Mouse (Mus musculus) hindbrain, embryonic 14.5 days (tissue): Measurements from ENCODE around the gene 1700016D06Rik. TPM values are rescaled to one million over a fixed set of nuclear protein-coding genes. Genes with fewer than 3 reads are reported as not detected.
A peak's percentile ranks its signal among the peaks of the same experiment; 100 is the strongest.

Source experiments
- ATAC-seq: fragments of 200-750 bp; cut with Nextera tagmentation; 2 replicates; pipeline ENCODE4 v1.8.0; 2017; ENCODE audit warnings: moderate number of reproducible peaks, mild to moderate bottlenecking, moderate TSS enrichment, moderate library complexity; ENCODE audit not compliant: low FRiP score
- DNase-seq: peaks from one replicate; pipeline ENCODE4 v3.0.0-alpha.2; 2015; ENCODE audit warnings: low spot score
- H3K27ac ChIP-seq: fragments of 300-500 bp; sonication (generic); 2 replicates; pipeline ENCODE4 v1.5.1; 2014; ENCODE audit warnings: mild to moderate bottlenecking, moderate library complexity
- H3K27me3 ChIP-seq: fragments of 300-500 bp; sonication (generic); 2 replicates; pipeline ENCODE4 v1.6.1; 2014; ENCODE audit warnings: mild to moderate bottlenecking, low read length, mixed read lengths; ENCODE audit not compliant: control insufficient read depth, insufficient read depth
- H3K36me3 ChIP-seq: fragments of 300-500 bp; sonication (generic); replicated peaks from 2 replicates; pipeline ENCODE4 v1.6.1; 2014; ENCODE audit not compliant: control insufficient read depth, insufficient read depth
- H3K4me1 ChIP-seq: fragments of 300-500 bp; sonication (generic); replicated peaks from 2 replicates; pipeline ENCODE4 v1.6.1; 2014; ENCODE audit warnings: antibody characterized with exemption, low read length, mixed read lengths; ENCODE audit not compliant: control insufficient read depth, insufficient read depth
- H3K4me2 ChIP-seq: fragments of 300-500 bp; sonication (generic); replicated peaks from 2 replicates; pipeline ENCODE4 v1.6.1; 2014; ENCODE audit warnings: mild to moderate bottlenecking, moderate library complexity
- H3K4me3 ChIP-seq: fragments of 300-500 bp; sonication (generic); replicated peaks from 2 replicates; pipeline ENCODE4 v1.5.1; 2014; ENCODE audit warnings: mild to moderate bottlenecking, low read length
- H3K9ac ChIP-seq: fragments of 300-500 bp; sonication (generic); 2 replicates; pipeline ENCODE4 v1.6.1; 2014
- H3K9me3 ChIP-seq: fragments of 300-500 bp; sonication (generic); 2 replicates; pipeline ENCODE4 v1.6.1; 2016; ENCODE audit warnings: low read length; ENCODE audit not compliant: control insufficient read depth
- WGBS: fragments of 180-500 bp; shearing (Covaris S2); extraction: QIAGEN DNeasy Blood & Tissue Kit; methylation state at CpG from one replicate; pipeline ENCODE4 v1.1.7; 2014; 5-methylcytosine and 5-hydroxymethylcytosine counted together
- polyA plus RNA-seq: library from polyadenylated mRNA; unstranded; fragments of >200 nt; fragmentation: Nextera tagmentation; extraction: Ambion mirVana; gene quantifications from 2 replicates; pipeline ENCODE4 v1.2.1, GENCODE M21; 2014

1700016D06Rik gene
- polyA plus RNA-seq, 1 experiment from 2014 or later, result not detected

GRCm38 (mm10) chr8:11643123-11643522 is 57.7 kb downstream of the 1700016D06Rik start:
- Histone ChIP-seq H3K36me3 (no peaks in the 10 kb centered on the region), H3K27ac (no peak overlapping the region), H3K4me2 (no peak overlapping the region), H3K4me3 (no peak overlapping the region), H3K9me3 (0 out of 2 replicates have a peak, but pooled peaks cover 4% of the 10 kb centered on the region), H3K27me3 (no peaks in the 10 kb centered on the region), H3K4me1 (no peaks in the 10 kb centered on the region), H3K9ac (no peak overlapping the region)
- DNase-seq (no peak), ATAC-seq (no peak)
- 80% methylated on average over 2 of the region's 2 CpGs for WGBS

GRCm38 (mm10) chr8:11640606-11641005 is 60.3 kb downstream of the 1700016D06Rik start:
- no peak overlapping the region for H3K4me3 ChIP-seq
- no peaks in the 10 kb centered on the region for H3K27me3 ChIP-seq
- 0 out of 2 replicates have a peak, but pooled peaks cover 4% of the 10 kb centered on the region for H3K9me3 ChIP-seq
- ATAC-seq (no peak), DNase-seq (no peak)
- no peaks in the 10 kb centered on the region for H3K36me3 ChIP-seq
- H3K4me1 ChIP-seq, result peaks cover 9% of the 10 kb centered on the region; the same call in 1 of the 2 replicates
- H3K9ac ChIP-seq, result no peak overlapping the region
- H3K4me2 ChIP-seq, result no peak overlapping the region
- 69% methylated on average over 2 of the region's 2 CpGs for WGBS
- no peak overlapping the region for H3K27ac ChIP-seq

DNA sequence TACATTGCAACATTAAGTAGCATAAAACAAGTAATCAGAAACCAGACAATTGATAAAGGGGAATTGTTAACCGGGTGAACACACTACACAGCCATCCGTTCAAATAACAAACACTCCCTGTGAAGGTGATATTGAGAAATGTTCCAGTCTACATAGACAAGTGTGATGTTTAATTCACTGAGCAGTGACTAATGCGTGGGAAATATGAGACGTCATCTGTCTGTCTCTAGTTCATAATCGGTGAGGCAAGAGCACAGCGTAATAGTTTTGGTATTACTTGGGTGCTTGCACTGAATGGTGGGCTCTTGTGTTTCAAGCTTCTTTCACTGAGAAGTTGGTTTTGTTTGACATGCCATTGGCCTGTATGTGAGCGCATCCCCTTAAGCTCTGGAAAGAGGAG is 63.3 kb downstream of the 1700016D06Rik start:
- DNase-seq, result no peak
- ATAC-seq, result no peak
- no peak overlapping the region for H3K4me2 ChIP-seq
- H3K36me3 ChIP-seq, result peaks cover 1% of the 10 kb centered on the region; the same call in 1 of the 2 replicates
- H3K27ac ChIP-seq, result no peak overlapping the region
- H3K9me3 ChIP-seq, result 0 out of 2 replicates have a peak, but pooled peaks cover 4% of the 10 kb centered on the region
- no peaks in the 10 kb centered on the region for H3K27me3 ChIP-seq
- H3K9ac ChIP-seq, result no peak overlapping the region
- peaks cover 26% of the 10 kb centered on the region for H3K4me1 ChIP-seq
- H3K4me3 ChIP-seq, result no peak overlapping the region
- 94% methylated on average over 7 of the region's 7 CpGs for WGBS

GRCm38 (mm10) chr8:11636324-11637057 is 64.4 kb downstream of the 1700016D06Rik start:
- ATAC-seq, result peak; percentile 28
- H3K9ac ChIP-seq, result peak overlapping the region; percentile 97
- H3K27me3 ChIP-seq, result no peaks in the 10 kb centered on the region
- peak; percentile 60 for DNase-seq
- WGBS, result 4% methylated on average over 30 of the region's 30 CpGs
- H3K27ac ChIP-seq, result peak overlapping the region; percentile 99
- H3K9me3 ChIP-seq, result 0 out of 2 replicates have a peak, but pooled peaks cover 2% of the 10 kb centered on the region
- peak overlapping the region; percentile 100 for H3K4me3 ChIP-seq
- peaks cover 29% of the 10 kb centered on the region for H3K4me1 ChIP-seq
- peaks cover 12% of the 10 kb centered on the region for H3K36me3 ChIP-seq
- peak overlapping the region; percentile 62 for H3K4me2 ChIP-seq

DNA sequence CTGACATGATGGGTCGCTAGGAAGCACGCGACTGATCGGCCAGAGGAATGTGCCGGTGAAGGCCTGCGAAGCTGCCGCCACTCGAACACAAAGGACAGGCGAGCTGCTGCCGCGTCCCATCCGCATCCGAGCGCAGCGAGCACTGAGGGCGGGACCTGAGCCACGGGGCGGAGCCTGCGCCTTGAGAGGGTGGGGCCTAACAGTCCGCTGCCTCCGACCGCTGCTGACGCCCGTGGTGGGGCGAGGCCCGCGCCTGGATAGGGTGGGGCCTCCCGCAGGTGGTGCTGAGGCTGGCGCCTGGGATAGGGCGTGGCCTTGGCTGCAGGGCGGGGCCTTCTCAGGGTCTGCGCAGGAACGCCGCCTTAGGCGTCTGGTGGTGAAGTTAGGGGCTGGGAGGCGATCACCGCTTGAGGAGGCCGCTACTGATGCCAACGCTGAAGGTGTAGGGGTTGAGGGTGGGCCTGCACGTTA is 65.2 kb downstream of the 1700016D06Rik start, which contains the start of gene Ankrd10:
Gene Ankrd10, minus strand, starts transcription at position 147 of the 471 bp plus-strand sequence.
- Histone ChIP-seq H3K36me3 (peaks cover 20% of the 10 kb centered on the region), H3K4me1 (peaks cover 29% of the 10 kb centered on the region), H3K9ac (peak within 1 kb of the TSS; percentile 97), H3K4me2 (peak within 1 kb of the TSS; percentile 62), H3K4me3 (peak within 1 kb of the TSS; percentile 100), H3K9me3 (no peaks in the 10 kb centered on the region), H3K27me3 (no peaks in the 10 kb centered on the region), H3K27ac (peak within 1 kb of the TSS; percentile 99)
- WGBS, result 1% methylated on average over 40 of the region's 40 CpGs
- ATAC-seq, result peak; percentile 94
- peak; percentile 90 for DNase-seq

DNA sequence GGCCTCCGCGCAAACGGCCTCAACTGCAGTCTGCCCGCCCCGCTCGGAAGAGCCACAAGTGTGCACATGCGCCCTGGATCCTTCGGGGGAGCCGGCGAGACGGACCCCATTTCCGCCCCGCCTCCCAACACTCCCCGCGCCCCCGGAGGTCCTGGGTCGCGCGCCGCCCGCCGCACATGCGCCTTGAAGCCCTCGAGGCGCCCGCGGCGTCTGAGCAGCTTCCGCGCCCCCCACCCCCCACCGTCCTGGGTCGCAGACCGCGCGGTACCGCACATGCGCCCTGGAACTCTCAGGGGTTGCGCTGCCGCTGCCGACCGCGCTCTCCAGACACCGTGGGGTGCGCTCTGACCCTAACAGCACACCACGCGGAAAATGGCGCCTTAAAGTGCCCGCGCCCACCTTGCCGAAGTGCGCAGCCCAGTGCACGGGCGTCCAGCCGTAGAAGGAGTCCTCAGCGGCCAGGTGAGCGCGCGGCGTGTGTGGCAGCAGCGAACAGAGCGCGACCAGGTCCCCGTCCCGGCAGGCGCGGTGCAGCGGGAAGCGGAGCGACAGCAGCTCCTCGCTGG is 65.8 kb downstream of the 1700016D06Rik start:
- H3K4me3 ChIP-seq, result peak overlapping the region; percentile 100
- H3K27ac ChIP-seq, result peak overlapping the region; percentile 99
- under 1% methylated on average over 50 of the region's 70 CpGs for WGBS
- no peaks in the 10 kb centered on the region for H3K27me3 ChIP-seq
- H3K4me1 ChIP-seq, result peaks cover 29% of the 10 kb centered on the region
- peak overlapping the region; percentile 62 for H3K4me2 ChIP-seq
- peak overlapping the region; percentile 97 for H3K9ac ChIP-seq
- peak; percentile 95 for DNase-seq
- H3K36me3 ChIP-seq, result peaks cover 25% of the 10 kb centered on the region
- H3K9me3 ChIP-seq, result no peaks in the 10 kb centered on the region
- ATAC-seq, result peak; percentile 86

GRCm38 (mm10) chr8:11634331-11635011 is 66.4 kb downstream of the 1700016D06Rik start:
- H3K27ac ChIP-seq, result peak overlapping the region; percentile 99
- peak; percentile 2; the same call in 1 of the 2 replicates for ATAC-seq
- under 1% methylated on average over 39 of the region's 39 CpGs for WGBS
- no peak for DNase-seq
- H3K4me1 ChIP-seq, result peaks cover 29% of the 10 kb centered on the region
- H3K27me3 ChIP-seq, result no peaks in the 10 kb centered on the region
- peak overlapping the region; percentile 97 for H3K9ac ChIP-seq
- H3K9me3 ChIP-seq, result no peaks in the 10 kb centered on the region
- H3K36me3 ChIP-seq, result peaks cover 31% of the 10 kb centered on the region
- peak overlapping the region; percentile 62 for H3K4me2 ChIP-seq
- H3K4me3 ChIP-seq, result peak overlapping the region; percentile 100

- H3K4me2 ChIP-seq, result peak overlapping the region; percentile 62
- WGBS, result 69% methylated on average over 7 of the region's 7 CpGs
- peaks cover 29% of the 10 kb centered on the region for H3K4me1 ChIP-seq
- no peak overlapping the region for H3K27ac ChIP-seq
- ATAC-seq (no peak), DNase-seq (no peak)
- H3K9ac ChIP-seq, result peak overlapping the region; percentile 97; the same call in 1 of the 2 replicates
- H3K4me3 ChIP-seq, result peak overlapping the region; percentile 100
- peaks cover 42% of the 10 kb centered on the region for H3K36me3 ChIP-seq
- H3K27me3 ChIP-seq, result no peaks in the 10 kb centered on the region
- H3K9me3 ChIP-seq, result no peaks in the 10 kb centered on the region
Observed at GRCm38 (mm10) chr8:11633414-11633813, 67.4 kb downstream of the 1700016D06Rik start.

GRCm38 (mm10) chr8:11632406-11632805 is 68.5 kb downstream of the 1700016D06Rik start:
- peaks cover 50% of the 10 kb centered on the region for H3K36me3 ChIP-seq
- DNase-seq (no peak), ATAC-seq (no peak)
- peak overlapping the region; percentile 62; the same call in 1 of the 2 replicates for H3K4me2 ChIP-seq
- WGBS, result 23% methylated on average over 2 of the region's 2 CpGs
- H3K9me3 ChIP-seq, result no peaks in the 10 kb centered on the region
- H3K27ac ChIP-seq, result no peak overlapping the region
- H3K9ac ChIP-seq, result peak overlapping the region; percentile 97; the same call in 1 of the 2 replicates
- no peak overlapping the region for H3K4me3 ChIP-seq
- no peaks in the 10 kb centered on the region for H3K27me3 ChIP-seq
- H3K4me1 ChIP-seq, result peaks cover 29% of the 10 kb centered on the region
